Comparison of ENCODE assay signal across 9 mouse cellular contexts in the genomic region with DNA sequence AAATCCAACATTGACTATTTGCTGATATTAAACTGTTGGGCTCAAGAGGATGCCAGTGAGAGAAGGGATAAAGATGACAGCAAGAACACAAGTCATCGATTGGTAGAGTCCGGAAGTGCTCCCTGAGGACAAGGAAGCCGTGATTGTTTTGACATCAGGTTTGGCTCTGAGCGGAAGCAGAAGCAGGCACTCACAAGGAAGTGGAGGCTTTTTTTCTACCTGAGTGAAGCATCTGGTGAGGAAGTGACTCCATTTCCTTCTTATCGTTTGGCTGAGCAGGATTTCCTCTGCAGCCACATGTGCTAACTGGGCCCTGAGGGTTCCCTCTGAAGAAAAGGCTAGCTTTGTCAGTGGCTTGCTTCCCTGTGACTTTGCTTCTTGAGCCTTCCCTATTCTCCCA.
DNase-seq lines count a peak whose midpoint lies in the region; ATAC-seq lines count a peak whose summit lies in the region.
"Had no signal": no experiment of that assay in that cellular context is flagged by ENCODE, and none has a peak within 500 bp of the region (broad histone marks: within the 10 kb centered on the region; RNA-seq: fewer than 3 reads in every experiment).

No protein-coding gene starts in this region.

- no peak overlapping the region for H3K4me3 ChIP-seq in kidney, embryonic 15.5 days (replicated peaks)

- no peaks in the 10 kb centered on the region for H3K27me3 ChIP-seq in kidney, embryonic 15.5 days

- no peaks in the 10 kb centered on the region for H3K36me3 ChIP-seq in kidney, embryonic 15.5 days

- H3K27ac ChIP-seq in kidney, embryonic 15.5 days: peak overlapping the region; percentile 57

- H3K4me2 ChIP-seq in kidney, embryonic 15.5 days: no peak overlapping the region

- ATAC-seq in kidney, embryonic 15.5 days (replicated peaks; ENCODE audit: low FRiP score): no peak; the same call in 1 of the 2 replicates

- 68% methylated on average over 5 of the region's 5 CpGs for WGBS in kidney, embryonic 15.5 days

- no peak overlapping the region for H3K9ac ChIP-seq in kidney, embryonic 15.5 days

- intact Hi-C loops in heart, postnatal 14 days (cut with DNase I): loop anchor here (5.0 kb wide), 3 partner anchors 78 to 268 kb away; no protein-coding TSS in a partner anchor

- no peaks in the 10 kb centered on the region for H3K9me3 ChIP-seq in kidney, embryonic 15.5 days (replicated peaks)

- peaks cover 32% of the 10 kb centered on the region for H3K4me1 ChIP-seq in kidney, embryonic 15.5 days

- DNase-seq in heart, adult 8-10 months (ENCODE audit: low spot score): peak; percentile 65
- no peak for DNase-seq in heart, postnatal 14 days
- peak; percentile 71 to 73 for DNase-seq in spleen, postnatal 36 days (ENCODE audit: low spot score in 2 of 2)
- DNase-seq in spleen, postnatal 10 days (ENCODE audit: low spot score in 2 of 2): no peak
- DNase-seq in thymus, postnatal 25 days: peak; percentile 23
- no peak for DNase-seq in adrenal gland, adult 2 months
- no peak for DNase-seq in urinary bladder, postnatal 4 days (ENCODE audit: low spot score in 2 of 2)
- DNase-seq: adrenal gland, adult 8-10 months had no signal

Comparison
In these comparisons a context has a peak if more than half of its experiments do, and no peak if none do; other contexts are left out.
1. DNase-seq: peak in heart, adult 8-10 months (single experiment), spleen, postnatal 36 days (2 of 2) and thymus, postnatal 25 days (single experiment); none in heart, postnatal 14 days (0 of 2), spleen, postnatal 10 days (0 of 2), adrenal gland, adult 2 months (single experiment) and urinary bladder, postnatal 4 days (0 of 2).